Mouse (Mus musculus) induced T-regulatory cell, adult 2 months (primary cell): ENCODE results near the gene Tead3.
"Not testable (repeated sequence)": the region's sequence is repeated elsewhere in the genome, so short reads cannot be mapped to it uniquely, and the experiment has no call there.

Experiments
- DNase-seq: peaks from one replicate; pipeline ENCODE4 v3.0.0-alpha.2; 2012; ENCODE audit warnings: low read depth

Gene Tead3

GRCm38 (mm10) chr17:28358576-28359261 lies 8.1 kb upstream of the Tead3 start:
- DNase-seq, result not testable (repeated sequence)

- no peak for DNase-seq
Measured at GRCm38 (mm10) chr17:28355871-28356270, 5.3 kb upstream of the Tead3 start.

- no peak for DNase-seq
Measured at GRCm38 (mm10) chr17:28352018-28352417, 1.4 kb upstream of the Tead3 start.

GRCm38 (mm10) chr17:28351353-28351890 lies 805 bp upstream of the Tead3 start:
- DNase-seq, result peak; percentile 44

- DNase-seq, result peak; percentile 50
Measured at GRCm38 (mm10) chr17:28349901-28350465, 634 bp downstream of the Tead3 start.

- no peak for DNase-seq
Measured at GRCm38 (mm10) chr17:28349264-28349880, 1.2 kb downstream of the Tead3 start.

GRCm38 (mm10) chr17:28348211-28348610 lies 2.4 kb downstream of the Tead3 start:
- DNase-seq, result no peak

GRCm38 (mm10) chr17:28347327-28347726 lies 3.3 kb downstream of the Tead3 start:
- no peak for DNase-seq

- DNase-seq, result no peak
Measured at GRCm38 (mm10) chr17:28345882-28346281, 4.7 kb downstream of the Tead3 start.

GRCm38 (mm10) chr17:28345271-28345721 lies 5.3 kb downstream of the Tead3 start:
- no peak for DNase-seq

GRCm38 (mm10) chr17:28344670-28345069 lies 5.9 kb downstream of the Tead3 start:
- no peak for DNase-seq

- DNase-seq, result no peak
Measured at GRCm38 (mm10) chr17:28344050-28344607, 6.5 kb downstream of the Tead3 start.

GRCm38 (mm10) chr17:28341091-28341490 lies 9.5 kb downstream of the Tead3 start:
- DNase-seq, result peak; percentile 58

- DNase-seq, result no peak
Measured at GRCm38 (mm10) chr17:28340578-28340977, 10.0 kb downstream of the Tead3 start.

GRCm38 (mm10) chr17:28337547-28337946 lies 13.1 kb downstream of the Tead3 start:
- DNase-seq, result no peak

- no peak for DNase-seq
Measured at GRCm38 (mm10) chr17:28335267-28335666, 15.3 kb downstream of the Tead3 start.

GRCm38 (mm10) chr17:28332915-28333546 lies 17.6 kb downstream of the Tead3 start:
- no peak for DNase-seq

- no peak for DNase-seq
Measured at GRCm38 (mm10) chr17:28332113-28332914, 18.3 kb downstream of the Tead3 start.

GRCm38 (mm10) chr17:28331241-28332112 lies 19.1 kb downstream of the Tead3 start:
- DNase-seq, result no peak

GRCm38 (mm10) chr17:28330590-28330989 lies 20.0 kb downstream of the Tead3 start:
- DNase-seq, result not testable (repeated sequence)

- DNase-seq, result no peak
Measured at GRCm38 (mm10) chr17:28330232-28330546, 20.4 kb downstream of the Tead3 start.
